Mouse (Mus musculus): ENCODE data around the gene Utrn. TPM values are rescaled to one million over a fixed set of nuclear protein-coding genes. Genes with fewer than 3 reads are reported as not detected.

The Utrn gene
- polyA plus RNA-seq, 1 experiment = 13.9 TPM

GRCm38 (mm10) chr10:12850781-12851471, 18.2 kb downstream of the Utrn start:
- Histone ChIP-seq H3K27me3 (ENCODE audit: control insufficient read depth, insufficient read depth, insufficient read length) (no peaks in the 10 kb centered on the region), H3K4me2 (ENCODE audit: low read depth) (no peak overlapping the region), H3ac (ENCODE audit: control insufficient read depth, insufficient read length) (no peak overlapping the region), H3K4me3 (no peak overlapping the region), H3K79me2 (ENCODE audit: control insufficient read depth, insufficient read depth) (peaks cover 91% of the 10 kb centered on the region), H3K36me3 (ENCODE audit: control insufficient read depth, insufficient read depth) (no peaks in the 10 kb centered on the region)
- TF ChIP-seq MAX (IDR thresholded peaks at IDR 0.05; ENCODE audit: low read depth) = no peak
- no peak for TF ChIP-seq SRF (IDR thresholded peaks at IDR 0.05; ENCODE audit: control insufficient read depth, insufficient read length, low read depth)
- no peak for TF ChIP-seq USF1 (IDR thresholded peaks at IDR 0.05; ENCODE audit: low read depth)
- TF ChIP-seq POLR2A (IDR thresholded peaks at IDR 0.05; ENCODE audit: insufficient read length, low read depth) = no peak
- TF ChIP-seq TCF3 (IDR thresholded peaks at IDR 0.05; ENCODE audit: insufficient read length, low read depth) = no peak
- TF ChIP-seq POLR2AphosphoS2 (IDR thresholded peaks at IDR 0.05; ENCODE audit: insufficient read length, low read depth) = no peak
- TF ChIP-seq MYOD1 (IDR thresholded peaks at IDR 0.05; ENCODE audit: control insufficient read depth in 1 of 3, insufficient read length in 2 of 3, low read depth in 2 of 3) = no peak
- TF ChIP-seq TCF12 (IDR thresholded peaks at IDR 0.05; ENCODE audit: insufficient read depth, poor library complexity, severe bottlenecking) = no peak
- TF ChIP-seq CEBPB (IDR thresholded peaks at IDR 0.05; ENCODE audit: insufficient read depth, poor library complexity, severe bottlenecking) = no peak

GRCm38 (mm10) chr10:12848322-12849108, 20.6 kb downstream of the Utrn start:
- Histone ChIP-seq H3K4me3 (no peak overlapping the region), H3K27me3 (ENCODE audit: control insufficient read depth, insufficient read depth, insufficient read length) (no peaks in the 10 kb centered on the region), H3K36me3 (ENCODE audit: control insufficient read depth, insufficient read depth) (no peaks in the 10 kb centered on the region), H3K79me2 (ENCODE audit: control insufficient read depth, insufficient read depth) (peaks cover 89% of the 10 kb centered on the region), H3K4me2 (ENCODE audit: low read depth) (no peak overlapping the region), H3ac (ENCODE audit: control insufficient read depth, insufficient read length) (no peak overlapping the region)
- TF ChIP-seq USF1 (IDR thresholded peaks at IDR 0.05; ENCODE audit: low read depth) (no peak), MYOD1 (IDR thresholded peaks at IDR 0.05; ENCODE audit: control insufficient read depth in 1 of 3, insufficient read length in 2 of 3, low read depth in 2 of 3) (no peak), REST (IDR thresholded peaks at IDR 0.05; ENCODE audit: insufficient read depth, insufficient read length) (no peak), POLR2A (IDR thresholded peaks at IDR 0.05; ENCODE audit: insufficient read length, low read depth) (no peak), SRF (IDR thresholded peaks at IDR 0.05; ENCODE audit: control insufficient read depth, insufficient read length, low read depth) (no peak)

GRCm38 (mm10) chr10:12842543-12842942, 26.6 kb downstream of the Utrn start:
- no peaks in the 10 kb centered on the region for H3K27me3 ChIP-seq (ENCODE audit: control insufficient read depth, insufficient read depth, insufficient read length)
- TF ChIP-seq MYOD1 (IDR thresholded peaks at IDR 0.05; ENCODE audit: control insufficient read depth in 1 of 3, insufficient read length in 2 of 3, low read depth in 2 of 3) (no peak), SRF (IDR thresholded peaks at IDR 0.05; ENCODE audit: control insufficient read depth, insufficient read length, low read depth) (no peak), TCF12 (IDR thresholded peaks at IDR 0.05; ENCODE audit: insufficient read depth, poor library complexity, severe bottlenecking) (no peak), POLR2A (IDR thresholded peaks at IDR 0.05; ENCODE audit: insufficient read length, low read depth) (no peak), MYOG (IDR thresholded peaks at IDR 0.05; ENCODE audit: control insufficient read depth in 1 of 3, insufficient read depth in 1 of 3, insufficient read length in 2 of 3, low read depth in 2 of 3) (no peak), USF1 (IDR thresholded peaks at IDR 0.05; ENCODE audit: low read depth) (no peak), E2F4 (IDR thresholded peaks at IDR 0.05; ENCODE audit: insufficient read depth) (no peak), MAX (IDR thresholded peaks at IDR 0.05; ENCODE audit: low read depth) (no peak)
- H3K36me3 ChIP-seq (ENCODE audit: control insufficient read depth, insufficient read depth) = no peaks in the 10 kb centered on the region
- peaks cover 75% of the 10 kb centered on the region for H3K79me2 ChIP-seq (ENCODE audit: control insufficient read depth, insufficient read depth)
- H3ac ChIP-seq (ENCODE audit: control insufficient read depth, insufficient read length) = no peak overlapping the region
- H3K4me2 ChIP-seq (ENCODE audit: low read depth) = no peak overlapping the region
- no peak overlapping the region for H3K4me3 ChIP-seq

- no peaks in the 10 kb centered on the region for H3K27me3 ChIP-seq (ENCODE audit: control insufficient read depth, insufficient read depth, insufficient read length)
- no peak overlapping the region for H3K4me3 ChIP-seq
- no peak overlapping the region for H3K4me2 ChIP-seq (ENCODE audit: low read depth)
- H3ac ChIP-seq (ENCODE audit: control insufficient read depth, insufficient read length) = no peak overlapping the region
- TF ChIP-seq MYOD1 (IDR thresholded peaks at IDR 0.05; ENCODE audit: control insufficient read depth in 1 of 3, insufficient read length in 2 of 3, low read depth in 2 of 3) = no peak
- TF ChIP-seq POLR2AphosphoS2 (IDR thresholded peaks at IDR 0.05; ENCODE audit: insufficient read length, low read depth) = no peak
- no peak for TF ChIP-seq REST (IDR thresholded peaks at IDR 0.05; ENCODE audit: insufficient read depth, insufficient read length)
- H3K36me3 ChIP-seq (ENCODE audit: control insufficient read depth, insufficient read depth) = no peaks in the 10 kb centered on the region
- peaks cover 78% of the 10 kb centered on the region for H3K79me2 ChIP-seq (ENCODE audit: control insufficient read depth, insufficient read depth)
These were observed 27.7 kb downstream of the Utrn start for GRCm38 (mm10) chr10:12841497-12841896.

GRCm38 (mm10) chr10:12837636-12838035, 31.5 kb downstream of the Utrn start:
- peaks cover 75% of the 10 kb centered on the region for H3K79me2 ChIP-seq (ENCODE audit: control insufficient read depth, insufficient read depth)
- no peak overlapping the region for H3ac ChIP-seq (ENCODE audit: control insufficient read depth, insufficient read length)
- no peaks in the 10 kb centered on the region for H3K36me3 ChIP-seq (ENCODE audit: control insufficient read depth, insufficient read depth)
- TF ChIP-seq SRF (IDR thresholded peaks at IDR 0.05; ENCODE audit: control insufficient read depth, insufficient read length, low read depth) = no peak
- no peak for TF ChIP-seq MYOD1 (IDR thresholded peaks at IDR 0.05; ENCODE audit: control insufficient read depth in 1 of 3, insufficient read length in 2 of 3, low read depth in 2 of 3)
- no peak for TF ChIP-seq USF1 (IDR thresholded peaks at IDR 0.05; ENCODE audit: low read depth)
- no peak for TF ChIP-seq E2F4 (IDR thresholded peaks at IDR 0.05; ENCODE audit: insufficient read depth)
- TF ChIP-seq TCF3 (IDR thresholded peaks at IDR 0.05; ENCODE audit: insufficient read length, low read depth) = no peak
- no peak for TF ChIP-seq TCF12 (IDR thresholded peaks at IDR 0.05; ENCODE audit: insufficient read depth, poor library complexity, severe bottlenecking)
- TF ChIP-seq MYOG (IDR thresholded peaks at IDR 0.05; ENCODE audit: control insufficient read depth in 1 of 3, insufficient read depth in 1 of 3, insufficient read length in 2 of 3, low read depth in 2 of 3) = no peak
- TF ChIP-seq POLR2A (IDR thresholded peaks at IDR 0.05; ENCODE audit: insufficient read length, low read depth) = no peak
- no peak for TF ChIP-seq MAX (IDR thresholded peaks at IDR 0.05; ENCODE audit: low read depth)
- no peak for TF ChIP-seq CEBPB (IDR thresholded peaks at IDR 0.05; ENCODE audit: insufficient read depth, poor library complexity, severe bottlenecking)
- TF ChIP-seq REST (IDR thresholded peaks at IDR 0.05; ENCODE audit: insufficient read depth, insufficient read length) = no peak
- no peak for TF ChIP-seq POLR2AphosphoS2 (IDR thresholded peaks at IDR 0.05; ENCODE audit: insufficient read length, low read depth)
- no peak overlapping the region for H3K4me3 ChIP-seq
- H3K27me3 ChIP-seq (ENCODE audit: control insufficient read depth, insufficient read depth, insufficient read length) = no peaks in the 10 kb centered on the region
- H3K4me2 ChIP-seq (ENCODE audit: low read depth) = no peak overlapping the region

Measured in myocyte (in vitro differentiated cells).